Mouse (Mus musculus) bone marrow macrophage, adult 2 months (primary cell): ENCODE data around the gene Dnajc11. TPM values are rescaled to one million over a fixed set of nuclear protein-coding genes. Genes with fewer than 3 reads are reported as not detected.

Experiments
- H3K27ac ChIP-seq: 2 replicates; pipeline ENCODE4 v1.5.1; 2012; ENCODE audit warnings: low read depth, low read length; ENCODE audit not compliant: insufficient read depth
- H3K4me1 ChIP-seq: 2 replicates; pipeline ENCODE4 v1.6.1; 2012; ENCODE audit warnings: low read length; ENCODE audit not compliant: control insufficient read depth, insufficient read depth
- H3K4me3 ChIP-seq: 2 replicates; pipeline ENCODE4 v1.5.1; 2012; ENCODE audit warnings: mild to moderate bottlenecking, low read length, moderate library complexity; ENCODE audit not compliant: insufficient read depth
- CTCF ChIP-seq: IDR thresholded peaks from 2 replicates; pipeline ENCODE4 v1.5.1; 2012; ENCODE audit warnings: low read depth, mild to moderate bottlenecking, low read length, moderate library complexity
- POLR2A ChIP-seq: IDR thresholded peaks from 2 replicates; pipeline ENCODE4 v1.6.1; 2012; ENCODE audit warnings: mild to moderate bottlenecking, low read depth, low read length, borderline replicate concordance
- polyA plus RNA-seq: library from polyadenylated mRNA; stranded (reverse); fragments of >200 nt; gene quantifications from 2 replicates; pipeline ENCODE4 v1.2.4, GENCODE M21; 2012; ENCODE audit not compliant: missing spikeins, insufficient read depth, insufficient read length

Gene Dnajc11
- polyA plus RNA-seq, 1 experiment = 43.3 TPM

DNA sequence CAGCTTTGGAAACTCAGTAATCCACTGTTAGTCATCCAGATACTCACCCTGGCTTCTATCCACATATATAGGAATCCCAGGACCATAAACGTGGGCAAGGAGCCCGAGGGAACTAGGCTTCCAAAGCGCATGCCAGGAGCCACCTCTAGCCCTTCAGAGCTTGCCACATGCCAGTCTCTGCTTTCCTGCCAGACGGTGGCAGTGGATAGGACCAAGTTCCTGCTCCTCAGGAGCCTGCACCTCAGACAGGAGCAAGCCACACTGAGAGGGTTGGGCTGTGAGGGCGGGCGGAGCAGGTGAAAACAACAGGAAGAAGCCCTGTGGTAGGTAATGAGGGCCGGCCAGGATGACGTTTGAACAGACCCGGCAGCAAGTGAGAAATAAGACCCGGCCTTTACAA is 52.4 kb downstream of the Dnajc11 start:
- TF ChIP-seq CTCF (no peak), POLR2A (no peak)
- peaks cover 9% of the 10 kb centered on the region for H3K4me1 ChIP-seq
- no peak overlapping the region for H3K4me3 ChIP-seq
- no peak overlapping the region for H3K27ac ChIP-seq

DNA sequence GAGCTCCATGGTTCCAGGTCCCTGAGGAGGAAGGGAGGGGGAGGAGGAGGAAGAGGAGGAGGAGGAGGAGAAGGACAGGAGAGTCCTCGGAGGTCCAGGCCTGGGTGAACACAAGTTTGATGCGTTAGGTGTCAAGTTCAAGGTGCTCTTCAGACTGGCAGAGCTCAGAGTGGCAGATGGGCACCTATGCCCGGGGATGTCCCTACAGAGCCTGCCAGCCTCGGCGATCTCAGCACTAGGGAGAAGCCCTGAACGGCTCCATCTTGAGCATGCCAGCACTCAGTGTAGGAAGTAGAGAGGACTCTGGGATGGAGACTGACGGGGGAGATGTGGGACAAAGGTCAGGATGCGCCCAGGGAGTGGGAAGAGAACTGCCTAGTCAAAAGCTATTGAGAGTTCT is 53.2 kb downstream of the Dnajc11 start:
- no peak overlapping the region for H3K4me3 ChIP-seq
- peaks cover 9% of the 10 kb centered on the region for H3K4me1 ChIP-seq

DNA sequence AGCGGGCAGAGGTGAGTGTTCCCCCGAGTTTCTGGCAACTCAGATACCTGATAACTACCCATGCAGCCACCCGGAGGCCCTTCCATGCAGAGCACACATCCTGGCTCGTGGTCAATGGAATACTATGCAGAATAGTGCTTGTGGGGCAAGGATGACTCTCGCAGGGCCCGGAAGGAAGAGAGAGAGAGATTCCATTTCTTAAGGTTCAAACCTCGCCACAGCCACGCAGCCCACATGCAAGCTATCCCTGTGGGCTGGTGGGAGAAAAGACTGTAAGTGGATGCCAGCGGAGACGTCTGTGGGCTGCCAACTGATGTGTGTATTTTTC is 54.5 kb downstream of the Dnajc11 start:
- no peak overlapping the region for H3K27ac ChIP-seq
- H3K4me1 ChIP-seq = peaks cover 9% of the 10 kb centered on the region
- TF ChIP-seq POLR2A (no peak), CTCF (no peak)
- peak overlapping the region; percentile 91 for H3K4me3 ChIP-seq

More for the DNA sequence above, 53.2 kb downstream of the Dnajc11 start:
- TF ChIP-seq CTCF (no peak), POLR2A (no peak)
- H3K27ac ChIP-seq = no peak overlapping the region

DNA sequence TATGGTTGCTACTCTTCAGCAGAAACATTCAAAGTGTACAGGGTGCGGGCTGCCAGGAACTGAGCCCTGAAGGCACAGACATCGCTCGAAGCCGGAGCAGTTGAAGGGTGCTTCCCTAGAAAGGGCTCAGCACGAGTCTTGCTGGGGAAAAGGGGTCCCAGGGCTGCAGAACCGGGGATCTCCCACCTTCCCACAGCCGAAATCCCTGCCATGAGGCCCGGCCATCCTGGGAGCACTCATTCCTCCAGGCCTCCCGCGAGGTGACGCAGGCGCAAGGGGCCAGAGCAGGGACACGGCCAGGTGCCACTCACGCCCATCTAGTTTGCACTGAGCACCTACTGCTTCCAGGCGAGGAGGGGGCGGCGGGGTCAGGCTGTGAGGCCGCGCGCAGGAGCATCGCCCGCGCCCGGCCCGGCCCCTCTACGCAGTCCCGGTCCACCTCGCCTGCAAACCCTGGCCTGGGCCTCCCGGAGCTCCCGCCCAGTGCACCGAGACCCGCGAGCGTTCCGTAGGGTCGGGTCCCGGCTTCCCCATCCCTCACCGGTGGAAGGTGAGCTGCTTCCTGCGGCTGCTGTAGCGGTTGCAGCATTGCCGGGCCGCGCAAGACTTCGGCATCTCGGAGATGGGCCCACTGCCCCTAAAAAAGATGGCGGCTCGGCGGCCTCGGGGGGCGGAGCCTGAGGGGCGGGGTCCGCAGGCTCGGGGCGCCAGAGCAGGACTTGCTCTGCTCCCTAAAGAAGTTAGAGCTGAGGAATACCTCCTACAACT is 55.0 kb downstream of the Dnajc11 start, which contains the start of gene Thap3:
TSS of gene Thap3 (minus strand) at position 656 of the 768 bp plus-strand sequence.
- TF ChIP-seq CTCF (no peak), POLR2A (no peak)
- no peak within 1 kb of the TSS for H3K27ac ChIP-seq
- H3K4me3 ChIP-seq = peak within 1 kb of the TSS; percentile 91
- H3K4me1 ChIP-seq = peaks cover 9% of the 10 kb centered on the region

DNA sequence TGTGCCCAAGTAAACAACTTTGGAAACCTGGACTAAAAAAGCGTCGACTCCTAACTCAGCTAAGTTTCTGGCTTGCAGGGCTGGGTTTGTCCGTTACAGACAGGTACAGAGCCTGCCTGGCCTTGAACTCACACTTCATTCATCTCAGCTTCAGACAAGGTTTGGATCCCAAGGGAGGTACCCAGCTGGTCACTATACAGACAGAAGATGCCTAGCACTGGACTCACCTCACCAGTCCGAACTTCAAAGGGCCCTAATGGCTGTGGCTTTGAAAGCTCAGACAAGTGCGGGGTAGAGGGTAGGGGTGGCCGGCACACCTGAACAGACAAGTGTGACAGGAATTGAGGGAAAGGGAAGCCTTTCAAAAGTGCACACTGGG is 55.6 kb downstream of the Dnajc11 start:
- Histone ChIP-seq H3K4me3 (peak overlapping the region; percentile 91), H3K27ac (no peak overlapping the region), H3K4me1 (peaks cover 9% of the 10 kb centered on the region)
- TF ChIP-seq POLR2A = no peak
- no peak for TF ChIP-seq CTCF

DNA sequence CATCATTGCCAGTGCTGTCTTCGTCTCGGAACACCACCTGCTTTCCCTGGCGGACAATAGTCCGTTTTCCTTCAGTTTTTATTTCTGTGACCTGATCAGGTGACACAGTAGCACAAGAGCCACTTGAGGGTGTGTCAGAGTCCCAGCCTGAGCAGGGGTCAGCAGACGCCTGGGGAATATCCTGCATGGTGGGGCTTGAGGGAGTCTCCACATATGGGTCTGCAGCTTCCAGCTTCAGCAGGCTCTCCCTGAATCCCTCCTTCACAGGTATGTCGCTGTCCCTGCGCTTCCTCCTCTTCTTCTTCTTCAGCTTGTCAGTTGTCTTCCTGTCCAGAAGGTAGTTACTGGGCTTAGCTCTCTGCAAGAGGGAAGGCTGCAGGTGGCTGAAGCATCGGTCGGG is 58.6 kb downstream of the Dnajc11 start:
- Histone ChIP-seq H3K4me1 (peaks cover 7% of the 10 kb centered on the region), H3K4me3 (no peak overlapping the region), H3K27ac (no peak overlapping the region)
- TF ChIP-seq POLR2A (no peak), CTCF (no peak)

DNA sequence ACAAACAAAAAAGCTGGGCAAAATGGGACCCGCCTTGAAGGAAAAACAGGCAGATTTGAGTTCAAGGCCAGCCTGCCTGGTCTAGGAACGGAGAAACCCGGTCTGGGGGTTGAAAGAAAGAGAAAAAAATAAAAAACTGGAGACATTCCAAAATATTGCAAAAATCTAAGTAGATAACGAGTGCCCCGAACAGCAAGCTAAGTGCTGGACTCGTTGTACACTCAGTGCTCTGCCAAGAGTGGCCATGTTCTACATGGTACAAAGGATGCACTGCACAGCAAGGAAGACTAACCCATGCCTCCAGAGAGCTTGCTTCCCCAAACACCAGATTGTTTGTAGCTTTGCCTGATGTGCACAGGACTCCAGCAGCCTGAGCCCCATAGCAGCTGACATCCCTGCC is 59.5 kb downstream of the Dnajc11 start:
- H3K4me1 ChIP-seq = peaks cover 6% of the 10 kb centered on the region; the same call in 1 of the 2 replicates
- H3K27ac ChIP-seq = no peak overlapping the region
- TF ChIP-seq CTCF (no peak), POLR2A (no peak)
- no peak overlapping the region for H3K4me3 ChIP-seq

DNA sequence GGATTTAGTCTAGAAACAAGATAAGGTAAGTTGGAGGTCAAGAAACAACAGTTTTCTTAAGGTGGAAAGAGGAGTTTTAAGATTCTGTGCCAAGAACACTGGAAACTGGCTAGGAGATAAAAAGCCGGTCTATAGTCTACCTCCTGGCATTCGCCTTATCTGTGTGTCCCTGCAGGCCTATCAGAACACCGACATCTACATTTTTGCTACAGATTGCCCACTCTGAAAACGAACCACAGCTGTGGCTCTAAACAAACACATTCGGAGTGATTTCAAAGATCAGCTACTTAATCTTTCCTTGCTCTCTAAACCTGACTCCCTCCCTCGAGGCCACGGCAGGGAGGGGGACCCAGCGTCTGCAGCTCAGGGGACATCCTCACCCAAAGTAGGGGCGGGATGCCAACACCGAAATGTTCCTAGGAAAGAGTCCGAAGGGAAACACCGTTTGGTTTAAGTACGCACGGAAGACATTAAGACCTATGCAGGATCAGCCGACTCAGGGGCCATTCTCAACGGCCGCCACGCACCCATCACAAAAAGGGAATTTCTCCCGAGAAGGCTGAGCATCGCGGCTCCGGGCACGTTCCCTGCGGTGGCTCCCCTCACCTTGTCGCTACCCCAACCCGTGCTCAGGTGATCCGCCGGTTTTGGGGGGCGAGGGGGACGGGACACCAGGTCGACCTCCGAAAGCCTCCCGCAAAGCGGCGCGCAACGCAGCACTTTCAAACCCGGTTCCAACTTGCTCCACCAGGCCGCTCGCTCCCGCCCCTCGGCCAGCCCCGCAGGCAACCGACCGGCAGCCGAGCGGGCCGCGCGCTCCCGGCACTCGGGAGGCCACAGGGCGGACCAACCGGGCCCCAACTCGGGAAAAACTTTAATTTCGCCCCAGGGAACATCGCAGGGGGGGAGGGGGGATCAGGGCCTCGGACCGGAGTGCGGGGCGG is 61.0 kb downstream of the Dnajc11 start:
- peaks cover 10% of the 10 kb centered on the region for H3K4me1 ChIP-seq
- H3K27ac ChIP-seq = no peak overlapping the region
- H3K4me3 ChIP-seq = peak overlapping the region; percentile 99
- TF ChIP-seq POLR2A (no peak), CTCF (no peak)

DNA sequence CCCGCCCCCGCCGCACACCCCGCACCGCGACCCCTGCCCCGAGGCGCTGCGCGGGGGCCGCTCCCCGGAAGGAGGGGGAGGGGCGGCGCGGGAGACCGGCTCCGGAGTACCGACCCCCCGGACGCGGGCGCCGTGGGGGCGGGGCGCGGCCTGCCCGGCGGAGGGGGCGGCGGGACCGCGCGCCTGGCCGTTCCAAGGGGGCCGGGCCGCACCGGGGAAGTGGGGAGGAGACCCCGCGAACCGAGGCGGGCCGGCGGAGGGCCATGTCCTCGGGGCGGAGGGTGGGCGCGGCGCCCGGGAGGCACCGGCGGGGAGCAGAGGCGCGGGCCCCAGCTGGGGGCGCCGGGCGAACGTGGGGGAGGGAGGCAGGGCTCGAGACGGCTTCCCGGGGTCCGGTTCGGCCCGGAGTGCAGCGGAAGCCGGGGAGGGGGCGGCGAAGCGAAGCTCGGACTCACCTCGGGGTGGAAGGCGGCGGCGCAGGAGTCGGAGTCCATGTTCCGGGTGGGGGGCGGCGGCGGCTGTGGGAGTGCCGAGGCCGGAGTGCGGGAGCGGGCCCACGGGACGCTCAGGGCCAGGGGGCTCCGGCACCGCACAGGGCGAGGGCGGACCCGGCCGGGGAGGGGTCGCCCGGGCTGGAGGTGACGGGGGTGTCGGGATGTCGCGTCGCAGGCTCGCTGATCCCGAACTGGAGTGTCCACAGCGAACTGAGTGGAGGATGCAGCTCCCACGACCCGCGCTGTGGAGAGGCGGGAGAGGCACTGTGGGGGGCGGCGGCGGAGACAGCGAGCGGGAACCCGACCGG is 62.1 kb downstream of the Dnajc11 start:
- peak overlapping the region; percentile 99 for H3K4me3 ChIP-seq
- H3K27ac ChIP-seq = no peak overlapping the region
- H3K4me1 ChIP-seq = peaks cover 20% of the 10 kb centered on the region
- TF ChIP-seq CTCF (no peak), POLR2A (no peak)
